Mouse (Mus musculus) right cerebral cortex, adult 18-20 months (tissue): Measurements from ENCODE around the gene 4931406C07Rik.

ENCODE experiments used
- DNase-seq: peaks from one replicate; pipeline ENCODE4 v3.0.0; 2022; ENCODE audit warnings: mixed read lengths

4931406C07Rik gene

GRCm38 (mm10) chr9:15237516-15238296 is 68.5 kb downstream of the 4931406C07Rik start:
- DNase-seq, result no peak

DNA sequence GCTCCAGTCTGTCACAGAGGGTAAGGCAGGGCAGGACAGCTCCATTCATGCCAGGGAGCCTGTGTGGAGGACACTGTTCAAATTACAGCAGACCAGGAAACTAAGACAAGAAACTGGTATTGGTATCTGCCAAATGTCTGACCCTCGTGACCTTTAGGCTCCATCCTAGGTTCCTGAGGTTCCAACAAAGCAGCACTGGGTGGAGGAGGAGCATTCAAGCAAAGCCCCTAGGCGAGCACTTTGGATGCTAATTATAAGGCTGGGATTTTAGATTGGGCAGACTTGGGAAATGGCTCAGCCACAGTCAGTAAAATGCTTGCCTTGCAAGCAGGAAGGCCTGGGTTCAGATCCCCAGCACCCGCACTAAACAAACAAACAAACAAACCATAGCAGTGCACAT is 70.3 kb downstream of the 4931406C07Rik start:
- DNase-seq, result no peak

DNA sequence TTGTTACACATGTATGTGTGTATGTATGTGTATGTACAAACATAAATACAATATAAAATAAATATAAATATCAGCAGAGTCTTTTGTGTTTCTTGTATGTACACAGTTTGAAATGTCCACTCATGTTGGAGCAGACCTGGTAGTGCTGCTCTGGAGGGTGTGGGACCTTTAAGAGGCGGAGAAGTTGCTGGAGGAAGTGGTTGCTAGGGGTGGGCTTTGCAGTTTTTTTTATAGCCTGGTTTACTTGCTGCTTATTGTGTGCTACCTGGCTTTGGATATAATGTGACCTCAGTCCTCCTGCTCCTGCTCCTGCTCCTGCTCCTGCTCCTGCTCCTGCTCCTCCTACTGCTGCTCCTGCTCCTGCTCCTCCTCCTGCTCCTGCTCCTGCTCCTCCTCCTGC is 72.6 kb downstream of the 4931406C07Rik start:
- DNase-seq, result no peak
